Mouse (Mus musculus): ENCODE measurements around the gene Pcsk7. TPM values are rescaled to one million over a fixed set of nuclear protein-coding genes. Genes with fewer than 3 reads are reported as not detected.

The Pcsk7 gene
- total RNA-seq, 2 experiments from 2014 or later: 9.6 to 11.8 TPM

DNA sequence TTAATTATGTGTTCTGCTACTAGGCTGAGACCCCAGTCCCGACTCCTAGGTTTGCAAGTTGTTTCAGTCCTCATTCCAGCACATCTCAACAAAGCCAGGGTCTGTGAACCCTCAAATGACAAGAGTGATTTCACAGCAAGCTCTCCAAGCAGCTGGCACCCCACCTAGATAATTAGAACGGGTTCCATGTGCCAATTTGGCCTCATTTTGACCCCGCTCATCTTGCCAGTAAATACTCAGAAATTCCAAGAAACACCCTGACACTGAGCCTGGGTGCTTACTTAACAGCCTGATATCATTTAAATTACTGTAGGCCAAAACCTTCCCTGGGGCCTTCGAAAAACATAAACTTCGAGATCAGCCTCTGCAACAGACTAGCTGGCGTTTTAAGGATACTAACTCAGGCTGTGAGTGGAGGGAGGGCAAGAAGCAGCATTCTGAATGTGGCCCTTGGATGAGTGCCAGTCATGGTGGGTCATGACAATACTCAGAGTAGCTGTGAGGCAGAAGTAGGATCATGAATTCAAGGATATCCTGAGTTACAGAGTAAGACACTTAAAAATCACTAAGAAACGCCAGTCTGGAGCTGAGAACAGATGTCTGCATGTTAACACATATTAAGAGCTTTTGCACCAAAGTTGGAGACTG is 51.9 kb downstream of the Pcsk7 start:
- no peak for ATAC-seq (replicated peaks; ENCODE audit: low FRiP score, poor library complexity, severe bottlenecking)

GRCm38 (mm10) chr9:45958851-45959250 is 52.6 kb downstream of the Pcsk7 start:
- no peak for ATAC-seq (replicated peaks; ENCODE audit: low FRiP score, poor library complexity, severe bottlenecking)

GRCm38 (mm10) chr9:45959661-45960060 is 53.4 kb downstream of the Pcsk7 start:
- no peak for ATAC-seq (replicated peaks; ENCODE audit: low FRiP score, poor library complexity, severe bottlenecking)

DNA sequence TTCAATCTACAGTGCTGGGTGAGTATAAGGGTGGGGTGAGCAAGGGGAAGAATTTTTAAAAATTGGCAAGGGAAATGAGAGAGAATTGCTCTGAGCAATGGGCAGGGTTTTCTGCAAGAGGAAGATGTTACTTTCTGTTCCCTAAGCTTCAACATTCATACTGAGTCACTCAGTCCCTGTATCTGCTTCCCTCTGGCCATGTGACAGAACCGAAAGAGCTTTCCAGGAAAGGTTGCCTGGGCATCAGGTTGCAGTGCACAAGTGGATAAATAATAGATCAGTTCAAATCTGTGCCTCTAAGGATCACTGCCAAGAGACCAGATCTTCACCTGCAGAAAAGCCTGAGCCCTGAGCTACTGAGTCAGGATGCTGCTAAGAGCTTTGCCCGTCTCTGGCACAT is 55.6 kb downstream of the Pcsk7 start:
- ATAC-seq (replicated peaks; ENCODE audit: low FRiP score, poor library complexity, severe bottlenecking): no peak

- ATAC-seq (replicated peaks; ENCODE audit: low FRiP score, poor library complexity, severe bottlenecking): no peak
Measured at GRCm38 (mm10) chr9:45963577-45963976, 57.3 kb downstream of the Pcsk7 start.

- no peak for ATAC-seq (replicated peaks; ENCODE audit: low FRiP score, poor library complexity, severe bottlenecking)
Measured at GRCm38 (mm10) chr9:45976884-45977283, 70.6 kb downstream of the Pcsk7 start.

Other genes starting within 250 kb of the Pcsk7 start
- 27.3 and 34.7 TPM in 2 replicates for gene Cep164, start 77.8 kb upstream of the Pcsk7 start, total RNA-seq (2015; ENCODE audit: low replicate concordance)
- gene Cep164, start 77.8 kb upstream of the Pcsk7 start, total RNA-seq (2017; ENCODE audit: low replicate concordance): 52.8 and 68.6 TPM in 2 replicates
- gene Bace1, start 67.9 kb upstream of the Pcsk7 start, total RNA-seq (2015; ENCODE audit: low replicate concordance): 1.0 and 25.7 TPM in 2 replicates
- gene Bace1, start 67.9 kb upstream of the Pcsk7 start, total RNA-seq (2017; ENCODE audit: low replicate concordance): 2.5 and 14.2 TPM in 2 replicates
- gene Rnf214, start 414 bp downstream of the Pcsk7 start, total RNA-seq (2015; ENCODE audit: low replicate concordance): 7.3 and 17.3 TPM in 2 replicates
- gene Rnf214, start 414 bp downstream of the Pcsk7 start, total RNA-seq (2017; ENCODE audit: low replicate concordance): 17.3 and 22.4 TPM in 2 replicates
- 1.5 TPM in 1 of 2 replicates, not detected in the other for gene Tagln, start 29.6 kb downstream of the Pcsk7 start, total RNA-seq (2015; ENCODE audit: low replicate concordance)
- 3.1 TPM in 1 of 2 replicates, not detected in the other for gene Tagln, start 29.6 kb downstream of the Pcsk7 start, total RNA-seq (2017; ENCODE audit: low replicate concordance)
- gene Sidt2, start 48.8 kb downstream of the Pcsk7 start, total RNA-seq (2015; ENCODE audit: low replicate concordance): 57.8 and 62.9 TPM in 2 replicates
- gene Sidt2, start 48.8 kb downstream of the Pcsk7 start, total RNA-seq (2017; ENCODE audit: low replicate concordance): 111 and 174 TPM in 2 replicates
- 9.4 and 14.2 TPM in 2 replicates for gene Pafah1b2, start 106.2 kb downstream of the Pcsk7 start, total RNA-seq (2015; ENCODE audit: low replicate concordance)
- 25.8 and 35.8 TPM in 2 replicates for gene Pafah1b2, start 106.2 kb downstream of the Pcsk7 start, total RNA-seq (2017; ENCODE audit: low replicate concordance)
- gene Sik3, start 106.3 kb downstream of the Pcsk7 start, total RNA-seq (2015; ENCODE audit: low replicate concordance): 7.9 and 9.4 TPM in 2 replicates
- 2.5 and 4.5 TPM in 2 replicates for gene Sik3, start 106.3 kb downstream of the Pcsk7 start, total RNA-seq (2017; ENCODE audit: low replicate concordance)

Data from erythroblast, adult 5-6 weeks (primary cell).